Mouse (Mus musculus) intestine, postnatal 0 days (tissue): ENCODE data around the gene Arid3b. TPM values are rescaled to one million over a fixed set of nuclear protein-coding genes. Genes with fewer than 3 reads are reported as not detected.

ENCODE experiments used
- ATAC-seq: fragments of 200-750 bp; cut with Nextera tagmentation; 2 replicates; pipeline ENCODE4 v1.8.0; 2017; ENCODE audit warnings: mild to moderate bottlenecking, moderate TSS enrichment, moderate library complexity
- H3K27ac ChIP-seq: fragments of 300-500 bp; sonication (generic); 2 replicates; pipeline ENCODE4 v1.5.1; 2014; ENCODE audit warnings: mild to moderate bottlenecking, low read depth, low read length, moderate library complexity
- H3K27me3 ChIP-seq: fragments of 300-500 bp; sonication (generic); replicated peaks from 2 replicates; pipeline ENCODE4 v1.6.1; 2014; ENCODE audit warnings: low read length, mixed read lengths; ENCODE audit not compliant: control insufficient read depth, insufficient read depth
- H3K36me3 ChIP-seq: fragments of 300-500 bp; sonication (generic); 2 replicates; pipeline ENCODE4 v1.6.1; 2014; ENCODE audit warnings: mild to moderate bottlenecking, moderate library complexity; ENCODE audit not compliant: control insufficient read depth, insufficient read depth
- H3K4me1 ChIP-seq: fragments of 300-500 bp; sonication (generic); replicated peaks from 2 replicates; pipeline ENCODE4 v1.6.1; 2014; ENCODE audit warnings: antibody characterized with exemption, low read length, mixed read lengths; ENCODE audit not compliant: control insufficient read depth, insufficient read depth
- H3K4me2 ChIP-seq: fragments of 300-500 bp; sonication (generic); replicated peaks from 2 replicates; pipeline ENCODE4 v1.6.1; 2014; ENCODE audit warnings: low read depth, mild to moderate bottlenecking, moderate library complexity
- H3K4me3 ChIP-seq: fragments of 300-500 bp; sonication (generic); 2 replicates; pipeline ENCODE4 v1.5.1; 2014; ENCODE audit warnings: low read depth, low read length
- H3K9ac ChIP-seq: fragments of 300-500 bp; sonication (generic); 2 replicates; pipeline ENCODE4 v1.6.1; 2014; ENCODE audit warnings: mild to moderate bottlenecking, low read depth, low read length
- H3K9me3 ChIP-seq: fragments of 300-500 bp; sonication (generic); 2 replicates; pipeline ENCODE4 v1.6.1; 2016; ENCODE audit warnings: mixed run types; ENCODE audit not compliant: control insufficient read depth
- CTCF ChIP-seq: sonication (generic); IDR thresholded peaks from 2 replicates; pipeline ENCODE4 v1.5.1; 2016; ENCODE audit warnings: low read depth, mild to moderate bottlenecking, control low read depth, antibody characterized with exemption, moderate library complexity
- WGBS: fragments of 180-500 bp; shearing (Covaris S2); extraction: QIAGEN DNeasy Blood & Tissue Kit; methylation state at CpG from one replicate; pipeline ENCODE4 v1.1.7; 2014; 5-methylcytosine and 5-hydroxymethylcytosine counted together
- polyA plus RNA-seq: library from polyadenylated mRNA; unstranded; fragments of >200 nt; fragmentation: Nextera tagmentation; extraction: Ambion mirVana; gene quantifications from 2 replicates; pipeline ENCODE4 v1.2.1, GENCODE M21; 2015

Gene Arid3b
- polyA plus RNA-seq, 1 experiment from 2014 or later, result 5.2 TPM

DNA sequence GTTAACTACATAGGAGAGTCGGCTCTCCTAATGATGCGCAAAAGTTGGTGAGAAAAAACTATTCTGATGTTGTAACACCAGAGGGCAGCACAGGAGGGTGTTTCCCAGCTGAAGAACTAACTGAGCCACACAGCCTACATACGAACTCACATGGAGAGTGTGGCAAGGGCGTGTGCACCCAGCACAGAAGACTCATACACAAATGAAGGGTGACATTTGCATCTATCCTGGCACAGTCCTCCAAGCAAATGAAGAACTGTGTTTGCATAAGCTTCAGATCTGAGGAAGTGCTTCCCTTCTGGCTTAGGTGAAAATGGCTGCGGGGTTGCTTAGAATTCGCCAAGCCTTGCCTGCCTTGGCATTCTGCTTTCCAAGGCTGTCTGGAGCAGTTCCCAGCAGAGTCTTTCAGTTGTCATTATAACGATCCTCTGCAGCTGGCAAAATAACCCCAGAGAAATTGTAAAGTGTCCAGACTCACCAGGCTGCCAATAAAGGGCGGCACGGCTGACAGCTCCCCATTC lies 25.4 kb upstream of the Arid3b start:
- no peaks in the 10 kb centered on the region for H3K36me3 ChIP-seq
- H3K4me3 ChIP-seq, result no peak overlapping the region
- peak; percentile 85 for TF ChIP-seq CTCF
- no peak overlapping the region for H3K4me2 ChIP-seq
- no peak for ATAC-seq
- H3K27me3 ChIP-seq, result no peaks in the 10 kb centered on the region
- no peak overlapping the region for H3K27ac ChIP-seq
- 47% methylated on average over 9 of the region's 9 CpGs for WGBS
- H3K9me3 ChIP-seq, result no peaks in the 10 kb centered on the region
- no peak overlapping the region for H3K9ac ChIP-seq
- no peaks in the 10 kb centered on the region for H3K4me1 ChIP-seq

DNA sequence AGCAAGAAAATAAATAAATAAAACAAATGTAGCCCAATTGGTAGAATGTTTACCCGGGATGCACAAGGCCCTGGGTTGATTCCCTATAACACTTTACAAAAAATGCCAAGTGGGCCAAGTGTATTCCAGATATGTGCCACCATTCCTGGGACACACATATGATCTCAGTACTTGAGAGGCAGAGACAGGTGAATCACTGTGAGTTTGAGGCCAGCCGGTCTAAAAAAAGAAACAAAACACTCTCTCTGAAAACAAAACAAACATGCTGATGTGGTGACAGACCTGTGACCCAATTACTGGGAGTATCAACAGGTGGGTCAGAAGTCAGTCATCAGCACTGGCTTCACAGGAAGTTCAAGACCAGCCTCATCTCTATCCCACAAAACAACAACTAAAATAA lies 19.9 kb upstream of the Arid3b start:
- H3K27me3 ChIP-seq, result no peaks in the 10 kb centered on the region
- ATAC-seq, result no peak
- H3K27ac ChIP-seq, result no peak overlapping the region
- no peaks in the 10 kb centered on the region for H3K36me3 ChIP-seq
- H3K4me3 ChIP-seq, result no peak overlapping the region
- no peak overlapping the region for H3K9ac ChIP-seq
- H3K4me2 ChIP-seq, result no peak overlapping the region
- H3K9me3 ChIP-seq, result no peaks in the 10 kb centered on the region
- 75% methylated on average over 2 of the region's 2 CpGs for WGBS
- no peak for TF ChIP-seq CTCF
- H3K4me1 ChIP-seq, result no peaks in the 10 kb centered on the region

DNA sequence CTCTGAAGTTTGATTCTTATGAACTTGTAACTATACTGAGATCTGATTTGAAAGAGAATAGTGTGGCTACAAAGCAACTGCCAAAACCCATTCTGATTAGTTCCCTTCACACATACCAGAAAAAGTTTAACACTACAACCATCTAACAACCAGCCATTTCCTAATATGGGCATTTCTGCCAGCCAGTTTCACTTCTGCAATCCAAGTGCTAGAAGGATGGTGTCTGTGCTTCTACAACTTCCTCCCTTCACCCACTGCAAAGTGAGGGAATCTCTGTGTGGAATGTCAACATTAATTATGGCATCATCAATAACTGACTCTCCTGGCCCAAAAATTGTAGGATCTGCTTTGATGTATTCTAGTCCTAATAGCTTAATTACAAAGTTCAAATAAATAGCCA lies 17.7 kb upstream of the Arid3b start:
- H3K4me1 ChIP-seq, result no peaks in the 10 kb centered on the region
- H3K9ac ChIP-seq, result no peak overlapping the region
- H3K4me2 ChIP-seq, result no peak overlapping the region
- no peak overlapping the region for H3K27ac ChIP-seq
- no peaks in the 10 kb centered on the region for H3K9me3 ChIP-seq
- H3K4me3 ChIP-seq, result no peak overlapping the region
- ATAC-seq, result no peak
- H3K36me3 ChIP-seq, result no peaks in the 10 kb centered on the region
- no peaks in the 10 kb centered on the region for H3K27me3 ChIP-seq
- TF ChIP-seq CTCF, result no peak

DNA sequence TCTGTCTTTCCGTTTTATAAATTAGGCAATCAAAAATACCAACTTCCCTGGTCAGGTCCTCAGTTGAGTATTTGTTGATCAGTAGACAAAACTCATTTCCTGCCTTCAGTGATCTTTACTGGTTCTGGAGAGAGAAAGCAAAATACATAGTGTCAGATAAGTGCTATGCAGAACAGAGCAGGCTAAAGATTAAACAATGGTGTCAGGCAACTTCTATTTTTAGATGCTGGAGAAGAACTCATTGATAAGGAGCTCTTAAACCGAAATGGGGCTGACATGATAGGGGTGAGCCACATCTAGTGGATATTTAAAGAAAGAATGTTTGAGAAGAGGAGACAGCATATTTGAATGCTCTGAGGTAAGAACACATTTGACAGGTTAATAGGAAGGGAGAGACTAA lies 2.4 kb upstream of the Arid3b start:
- Histone ChIP-seq H3K27me3 (no peaks in the 10 kb centered on the region), H3K4me2 (no peak overlapping the region), H3K27ac (no peak overlapping the region), H3K9ac (no peak overlapping the region), H3K4me1 (peaks cover 5% of the 10 kb centered on the region; the same call in 1 of the 2 replicates), H3K4me3 (no peak overlapping the region), H3K9me3 (no peaks in the 10 kb centered on the region), H3K36me3 (no peaks in the 10 kb centered on the region)
- TF ChIP-seq CTCF, result no peak
- WGBS, result 43% methylated on average over 2 of the region's 2 CpGs
- no peak for ATAC-seq

DNA sequence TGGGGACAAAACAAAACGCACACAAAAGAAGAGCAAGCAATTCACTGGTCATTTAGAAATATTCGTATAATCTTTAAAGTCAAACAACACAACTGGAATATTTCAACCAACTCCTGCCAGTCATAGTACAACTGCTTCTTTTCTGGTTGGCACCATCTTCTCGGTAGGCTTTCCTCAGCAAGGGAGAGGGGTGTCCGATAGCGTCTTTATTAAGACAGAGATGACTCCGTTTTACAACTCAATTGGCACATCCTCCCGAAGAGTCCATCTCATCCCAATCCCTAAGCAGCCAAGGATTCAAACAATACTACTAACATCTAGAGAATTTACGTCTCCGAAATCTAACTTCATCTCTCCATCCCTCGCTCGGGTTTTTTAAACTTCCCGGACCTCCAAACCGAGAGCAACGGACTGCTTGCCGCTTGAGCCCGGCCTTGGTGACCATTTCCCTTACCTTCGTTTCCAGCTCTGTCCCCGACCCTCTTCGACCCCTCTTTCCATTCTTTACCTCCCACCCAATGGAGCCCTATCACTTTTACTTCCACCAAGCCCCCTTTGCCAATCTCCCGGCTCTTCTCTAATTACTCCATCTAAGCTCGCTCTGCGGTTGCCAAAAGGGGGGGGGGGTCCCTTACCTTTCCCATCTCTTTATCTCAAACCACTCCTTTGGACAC lies 615 bp downstream of the Arid3b start:
- H3K9ac ChIP-seq, result peak overlapping the region; percentile 62
- H3K27ac ChIP-seq, result no peak overlapping the region
- no peaks in the 10 kb centered on the region for H3K9me3 ChIP-seq
- peaks cover 16% of the 10 kb centered on the region for H3K4me1 ChIP-seq
- 2% methylated on average over 22 of the region's 22 CpGs for WGBS
- H3K27me3 ChIP-seq, result no peaks in the 10 kb centered on the region
- TF ChIP-seq CTCF, result no peak
- H3K36me3 ChIP-seq, result peaks cover 7% of the 10 kb centered on the region; the same call in 1 of the 2 replicates
- H3K4me2 ChIP-seq, result peak overlapping the region; percentile 83
- peak overlapping the region; percentile 73 for H3K4me3 ChIP-seq
- no peak for ATAC-seq

DNA sequence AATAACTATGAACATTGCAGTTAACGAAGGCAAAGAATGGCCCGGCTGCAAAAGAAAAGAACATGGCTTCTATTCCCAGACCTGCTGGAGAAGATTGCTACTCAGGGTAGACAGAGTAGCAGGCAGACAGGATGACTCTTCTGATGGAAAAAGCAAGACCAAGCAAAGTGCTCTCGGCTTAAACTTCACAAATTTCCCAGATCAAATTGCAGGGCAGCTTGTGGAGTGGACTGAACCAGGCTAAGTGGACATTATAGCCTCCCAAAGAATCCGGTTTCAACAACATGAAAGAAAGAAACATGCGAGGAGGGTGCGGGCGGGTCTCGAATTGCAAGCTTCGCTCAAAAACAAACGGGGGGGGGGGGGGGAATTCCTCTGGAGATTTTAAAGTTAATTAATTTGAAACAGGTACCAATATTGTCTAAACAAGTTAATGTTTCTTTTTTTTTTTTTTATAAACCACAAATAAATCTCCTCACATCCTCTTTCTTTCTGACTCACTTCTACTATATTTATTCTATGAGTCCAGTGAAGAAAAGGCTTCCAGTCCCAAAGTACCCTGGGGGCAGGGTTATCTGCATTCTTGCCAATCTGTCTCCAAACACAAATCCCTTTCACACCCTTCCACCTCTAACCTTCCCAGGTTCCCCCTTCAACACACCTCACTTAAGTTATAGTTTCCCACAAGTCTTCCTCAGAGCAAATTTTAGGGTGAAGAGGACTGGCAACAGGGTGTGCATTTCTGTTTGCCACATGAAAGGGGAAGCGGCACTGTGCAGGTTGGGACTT lies 1.8 kb downstream of the Arid3b start:
- H3K36me3 ChIP-seq, result peaks cover 7% of the 10 kb centered on the region; the same call in 1 of the 2 replicates
- ATAC-seq, result no peak
- no peaks in the 10 kb centered on the region for H3K27me3 ChIP-seq
- no peak for TF ChIP-seq CTCF
- H3K4me2 ChIP-seq, result no peak overlapping the region
- H3K9ac ChIP-seq, result no peak overlapping the region
- peaks cover 18% of the 10 kb centered on the region for H3K4me1 ChIP-seq
- H3K9me3 ChIP-seq, result no peaks in the 10 kb centered on the region
- no peak overlapping the region for H3K27ac ChIP-seq
- 65% methylated on average over 11 of the region's 11 CpGs for WGBS
- H3K4me3 ChIP-seq, result no peak overlapping the region
